Mouse (Mus musculus) liver (tissue): Measurements from ENCODE around the gene Bace2.

Experiments
- DNase-seq: peaks from one replicate; pipeline ENCODE4 v3.0.0-alpha.2; 2020; ENCODE audit warnings: mixed read lengths

Gene Bace2

GRCm38 (mm10) chr16:97402213-97402785 is 45.8 kb downstream of the Bace2 start:
- DNase-seq: no peak

GRCm38 (mm10) chr16:97405476-97406012 is 49.0 kb downstream of the Bace2 start:
- no peak for DNase-seq

GRCm38 (mm10) chr16:97417896-97418542 is 61.5 kb downstream of the Bace2 start:
- DNase-seq: peak; percentile 47

GRCm38 (mm10) chr16:97418749-97419453 is 62.4 kb downstream of the Bace2 start:
- no peak for DNase-seq

- DNase-seq: no peak
These were observed 65.1 kb downstream of the Bace2 start for GRCm38 (mm10) chr16:97421671-97422070.

- no peak for DNase-seq
These were observed 67.1 kb downstream of the Bace2 start for GRCm38 (mm10) chr16:97423627-97424026.

GRCm38 (mm10) chr16:97428026-97428425 is 71.5 kb downstream of the Bace2 start:
- no peak for DNase-seq

GRCm38 (mm10) chr16:97430091-97430490 is 73.5 kb downstream of the Bace2 start:
- no peak for DNase-seq

GRCm38 (mm10) chr16:97431328-97431727 is 74.8 kb downstream of the Bace2 start:
- DNase-seq: no peak

GRCm38 (mm10) chr16:97434206-97434605 is 77.7 kb downstream of the Bace2 start:
- DNase-seq: no peak

GRCm38 (mm10) chr16:97437448-97438056 is 81.0 kb downstream of the Bace2 start:
- no peak for DNase-seq

GRCm38 (mm10) chr16:97438191-97438590 is 81.6 kb downstream of the Bace2 start:
- no peak for DNase-seq

GRCm38 (mm10) chr16:97441967-97442366 is 85.4 kb downstream of the Bace2 start:
- DNase-seq: no peak

- DNase-seq: peak; percentile 7
These were observed 87.2 kb downstream of the Bace2 start for GRCm38 (mm10) chr16:97443670-97444263.

- no peak for DNase-seq
These were observed 90.8 kb downstream of the Bace2 start for GRCm38 (mm10) chr16:97447386-97447785.

- DNase-seq: no peak
These were observed 103.3 kb downstream of the Bace2 start for GRCm38 (mm10) chr16:97459831-97460230.

- DNase-seq: no peak
These were observed 104.7 kb downstream of the Bace2 start for GRCm38 (mm10) chr16:97461271-97461670.

GRCm38 (mm10) chr16:97462481-97463181 is 106.1 kb downstream of the Bace2 start, which contains the start of gene Mx1:
Mx1 (minus strand) TSS chr16:97462907.
- DNase-seq: no peak

GRCm38 (mm10) chr16:97466182-97466957 is 109.8 kb downstream of the Bace2 start:
- DNase-seq: no peak

GRCm38 (mm10) chr16:97467472-97467871 is 110.9 kb downstream of the Bace2 start:
- no peak for DNase-seq
